Mouse (Mus musculus) bone marrow, adult 2 months (tissue): ENCODE measurements around the gene Otub1.

Experiments used
- CTCF ChIP-seq: fragments of 200-500 bp; IDR thresholded peaks from 2 replicates; pipeline ENCODE4 v1.5.1; 2011; ENCODE audit warnings: low read length, control low read depth; ENCODE audit not compliant: control insufficient read depth, insufficient read depth
- POLR2A ChIP-seq: fragments of 200-500 bp; IDR thresholded peaks from 2 replicates; pipeline ENCODE4 v1.6.1; 2011; ENCODE audit warnings: low read depth, mild to moderate bottlenecking, control low read depth, low read length, borderline replicate concordance; ENCODE audit not compliant: control insufficient read depth

GRCm38 (mm10) chr19:7170916-7171315 is 35.2 kb downstream of the Otub1 start:
- TF ChIP-seq CTCF, result no peak
- no peak for TF ChIP-seq POLR2A
